Mouse (Mus musculus): ENCODE data around the gene Slc12a1. TPM values are rescaled to one million over a fixed set of nuclear protein-coding genes. Genes with fewer than 3 reads are reported as not detected.

Slc12a1 gene
- total and polyA plus RNA-seq, 2 experiments from 2014 or later, result 0.06 to 0.44 TPM

GRCm38 (mm10) chr2:125123477-125123852 is 28.8 kb upstream of the Slc12a1 start, which contains the start of gene Myef2:
TSS of gene Myef2 (minus strand) at chr2:125123661.
- WGBS, result under 1% methylated on average over 37 of the region's 48 CpGs
- Histone ChIP-seq H3K9me3 (ENCODE audit: low read length) (no peaks in the 10 kb centered on the region), H3K4me3 (ENCODE audit: low read depth, low read length) (peak within 1 kb of the TSS; percentile 65), H3K4me2 (ENCODE audit: low read depth, low read length, poor library complexity, severe bottlenecking) (peak within 1 kb of the TSS; percentile 55), H3K4me1 (ENCODE audit: insufficient read depth, low read length) (peaks cover 5% of the 10 kb centered on the region), H3K9ac (replicated peaks; ENCODE audit: low read length, poor library complexity, severe bottlenecking) (peak within 1 kb of the TSS; percentile 97), H3K27ac (ENCODE audit: low read depth, low read length) (peak within 1 kb of the TSS; percentile 98), H3K36me3 (ENCODE audit: insufficient read depth, low read length) (no peaks in the 10 kb centered on the region), H3K27me3 (ENCODE audit: insufficient read depth, low read length) (no peaks in the 10 kb centered on the region)
- DNase-seq (ENCODE audit: low spot score) (peak; percentile 89), ATAC-seq (ENCODE audit: low FRiP score) (peak; percentile 88)
- TF ChIP-seq CTCF (IDR thresholded peaks at IDR 0.05), result no peak

GRCm38 (mm10) chr2:125125824-125126223 is 26.5 kb upstream of the Slc12a1 start:
- ATAC-seq (ENCODE audit: low FRiP score) (no peak), DNase-seq (ENCODE audit: low spot score) (no peak)
- Histone ChIP-seq H3K4me3 (ENCODE audit: low read depth, low read length) (no peak overlapping the region), H3K4me1 (ENCODE audit: insufficient read depth, low read length) (peaks cover 3% of the 10 kb centered on the region), H3K9ac (replicated peaks; ENCODE audit: low read length, poor library complexity, severe bottlenecking) (no peak overlapping the region), H3K4me2 (ENCODE audit: low read depth, low read length, poor library complexity, severe bottlenecking) (no peak overlapping the region), H3K27me3 (ENCODE audit: insufficient read depth, low read length) (no peaks in the 10 kb centered on the region), H3K9me3 (ENCODE audit: low read length) (no peaks in the 10 kb centered on the region), H3K27ac (ENCODE audit: low read depth, low read length) (no peak overlapping the region), H3K36me3 (ENCODE audit: insufficient read depth, low read length) (no peaks in the 10 kb centered on the region)
- TF ChIP-seq CTCF (IDR thresholded peaks at IDR 0.05), result no peak
- 35% methylated on average over 4 of the region's 4 CpGs for WGBS

- H3K4me2 ChIP-seq (ENCODE audit: low read depth, low read length, poor library complexity, severe bottlenecking), result no peak overlapping the region
- ATAC-seq (ENCODE audit: low FRiP score), result no peak
- H3K36me3 ChIP-seq (ENCODE audit: insufficient read depth, low read length), result no peaks in the 10 kb centered on the region
- H3K4me1 ChIP-seq (ENCODE audit: insufficient read depth, low read length), result no peaks in the 10 kb centered on the region
- no peak overlapping the region for H3K4me3 ChIP-seq (ENCODE audit: low read depth, low read length)
- no peaks in the 10 kb centered on the region for H3K27me3 ChIP-seq (ENCODE audit: insufficient read depth, low read length)
- H3K9ac ChIP-seq (replicated peaks; ENCODE audit: low read length, poor library complexity, severe bottlenecking), result no peak overlapping the region
- H3K27ac ChIP-seq (ENCODE audit: low read depth, low read length), result no peak overlapping the region
- 92% methylated on average over 3 of the region's 3 CpGs for WGBS
- no peak for TF ChIP-seq CTCF (IDR thresholded peaks at IDR 0.05)
- no peak for DNase-seq (ENCODE audit: low spot score)
- H3K9me3 ChIP-seq (ENCODE audit: low read length), result no peaks in the 10 kb centered on the region
These were observed 25.5 kb upstream of the Slc12a1 start for GRCm38 (mm10) chr2:125126792-125127191.

GRCm38 (mm10) chr2:125134113-125134512 is 18.2 kb upstream of the Slc12a1 start:
- 22% methylated on average over 4 of the region's 4 CpGs for WGBS
- DNase-seq (ENCODE audit: low spot score) (no peak), ATAC-seq (ENCODE audit: low FRiP score) (no peak)
- Histone ChIP-seq H3K9me3 (ENCODE audit: low read length) (no peaks in the 10 kb centered on the region), H3K4me1 (ENCODE audit: insufficient read depth, low read length) (no peaks in the 10 kb centered on the region), H3K4me3 (ENCODE audit: low read depth, low read length) (no peak overlapping the region), H3K27ac (ENCODE audit: low read depth, low read length) (no peak overlapping the region), H3K27me3 (ENCODE audit: insufficient read depth, low read length) (no peaks in the 10 kb centered on the region), H3K36me3 (ENCODE audit: insufficient read depth, low read length) (no peaks in the 10 kb centered on the region), H3K4me2 (ENCODE audit: low read depth, low read length, poor library complexity, severe bottlenecking) (no peak overlapping the region), H3K9ac (replicated peaks; ENCODE audit: low read length, poor library complexity, severe bottlenecking) (no peak overlapping the region)
- no peak for TF ChIP-seq CTCF (IDR thresholded peaks at IDR 0.05)

- peak; percentile 75 for DNase-seq (ENCODE audit: low spot score)
- Histone ChIP-seq H3K27ac (ENCODE audit: low read depth, low read length) (peak within 1 kb of the TSS; percentile 88), H3K9ac (replicated peaks; ENCODE audit: low read length, poor library complexity, severe bottlenecking) (peak within 1 kb of the TSS; percentile 71), H3K4me3 (ENCODE audit: low read depth, low read length) (peak within 1 kb of the TSS; percentile 47), H3K4me2 (ENCODE audit: low read depth, low read length, poor library complexity, severe bottlenecking) (peak within 1 kb of the TSS; percentile 57), H3K4me1 (ENCODE audit: insufficient read depth, low read length) (no peaks in the 10 kb centered on the region), H3K27me3 (ENCODE audit: insufficient read depth, low read length) (no peaks in the 10 kb centered on the region), H3K36me3 (ENCODE audit: insufficient read depth, low read length) (no peaks in the 10 kb centered on the region), H3K9me3 (ENCODE audit: low read length) (no peaks in the 10 kb centered on the region)
- peak; percentile 86 for ATAC-seq (ENCODE audit: low FRiP score)
- 1% methylated on average over 39 of the region's 39 CpGs for WGBS
- TF ChIP-seq CTCF (IDR thresholded peaks at IDR 0.05), result no peak
These were observed 16.1 kb upstream of the Slc12a1 start, which contains the start of gene Ctxn2 for GRCm38 (mm10) chr2:125135903-125136811. TSS of gene Ctxn2 (plus strand) at chr2:125136692.

GRCm38 (mm10) chr2:125136846-125137245 is 15.5 kb upstream of the Slc12a1 start:
- Histone ChIP-seq H3K27me3 (ENCODE audit: insufficient read depth, low read length) (no peaks in the 10 kb centered on the region), H3K27ac (ENCODE audit: low read depth, low read length) (peak overlapping the region; percentile 88), H3K4me2 (ENCODE audit: low read depth, low read length, poor library complexity, severe bottlenecking) (peak overlapping the region; percentile 57), H3K4me3 (ENCODE audit: low read depth, low read length) (peak overlapping the region; percentile 47), H3K4me1 (ENCODE audit: insufficient read depth, low read length) (no peaks in the 10 kb centered on the region), H3K36me3 (ENCODE audit: insufficient read depth, low read length) (no peaks in the 10 kb centered on the region), H3K9me3 (ENCODE audit: low read length) (no peaks in the 10 kb centered on the region), H3K9ac (replicated peaks; ENCODE audit: low read length, poor library complexity, severe bottlenecking) (peak overlapping the region; percentile 71; the same call in 1 of the 2 replicates)
- DNase-seq (ENCODE audit: low spot score), result no peak
- WGBS, result 19% methylated on average over 7 of the region's 7 CpGs
- ATAC-seq (ENCODE audit: low FRiP score), result 0 out of 2 replicates have a peak, but pooled peaks have one; percentile 19
- TF ChIP-seq CTCF (IDR thresholded peaks at IDR 0.05), result no peak
